Mouse (Mus musculus) urinary bladder, adult 2 months (tissue): ENCODE results near the gene Ppfibp1. TPM values are rescaled to one million over a fixed set of nuclear protein-coding genes. Genes with fewer than 3 reads are reported as not detected.

Source experiments
- DNase-seq: peaks from one replicate; pipeline ENCODE4 v3.0.0; 2022; ENCODE audit warnings: low spot score
- polyA plus RNA-seq: library from polyadenylated mRNA; depleted of rRNA; stranded (reverse); fragments of >200 nt; gene quantifications from 2 replicates; pipeline ENCODE4 v1.2.3, GENCODE M21; 2012; rRNA removed

Ppfibp1 gene
- polyA plus RNA-seq, 1 experiment = 64.0 TPM

DNA sequence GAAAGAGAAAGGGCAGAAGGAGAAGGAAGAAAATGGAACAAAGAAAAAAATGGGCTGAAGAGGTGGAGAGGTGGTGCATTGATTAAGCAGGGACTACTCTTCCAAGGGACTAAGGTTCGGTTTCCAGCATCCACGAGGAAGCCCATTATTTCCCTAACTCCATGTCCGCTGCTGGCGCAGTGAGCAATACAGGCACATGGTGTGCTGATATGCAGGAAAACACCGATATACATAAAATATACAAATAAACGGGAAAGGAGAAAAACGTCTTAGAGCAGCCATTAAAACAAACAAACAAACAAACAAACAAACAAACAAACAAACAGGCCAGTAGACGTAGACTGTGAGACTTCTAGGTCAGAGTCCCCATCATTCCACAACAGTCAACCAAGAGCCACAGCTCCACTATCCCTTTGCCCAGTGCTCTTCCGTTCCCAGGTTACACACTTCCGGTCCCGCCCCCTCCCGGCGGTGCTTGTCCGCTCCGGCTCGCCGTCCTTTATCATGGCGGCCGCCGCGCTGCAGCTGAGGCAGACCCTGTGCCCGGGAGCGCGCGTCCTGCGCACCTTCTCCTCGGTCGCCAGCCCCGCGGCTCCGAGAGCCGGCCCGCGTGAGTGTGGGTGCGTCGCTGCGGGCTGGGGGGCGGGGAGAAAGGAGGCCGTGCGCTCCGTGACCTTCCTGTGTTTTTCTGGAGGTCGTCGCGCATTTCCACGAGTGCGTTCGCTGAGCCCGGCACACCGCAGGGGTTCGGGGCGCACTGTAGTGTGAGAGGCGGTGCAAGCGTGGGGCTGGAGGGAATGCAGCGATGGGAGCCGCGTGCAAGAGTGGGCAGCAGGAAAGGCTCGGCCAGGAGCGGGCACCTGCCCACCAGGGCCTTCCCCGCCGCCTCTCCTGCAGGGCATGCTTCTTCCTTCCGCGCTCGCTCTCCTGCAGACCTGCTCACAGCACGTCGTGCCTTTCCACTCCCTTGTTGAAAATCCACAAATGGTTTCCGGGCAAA, 154.3 kb downstream of the Ppfibp1 start, which contains the start of gene Mrps35:
Gene Mrps35 (plus strand): TSS at position 474 of the 1,000 bp plus-strand sequence.
- DNase-seq = peak; percentile 81

DNA sequence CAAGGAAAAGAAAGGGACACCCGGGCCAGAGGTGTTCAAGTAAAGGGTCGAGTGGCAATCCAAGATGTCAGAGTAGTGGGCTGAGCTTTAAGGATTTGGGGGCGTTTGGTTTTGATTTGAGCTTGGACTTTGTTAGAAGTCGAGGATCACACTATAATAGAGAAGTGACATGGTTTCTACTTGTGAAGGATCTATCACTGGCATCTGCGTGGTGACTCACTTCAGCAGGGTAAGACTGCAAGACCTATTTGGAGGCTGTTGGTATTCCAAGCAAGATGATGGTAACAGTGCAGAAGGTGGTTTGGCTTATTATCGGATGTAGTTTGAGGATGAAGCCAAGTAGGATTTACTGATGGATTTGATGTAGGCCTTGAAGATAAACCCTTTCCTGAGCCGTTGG, 155.3 kb downstream of the Ppfibp1 start:
- no peak for DNase-seq

- no peak for DNase-seq
Observed at GRCm38 (mm10) chr6:147049239-147049805, 161.0 kb downstream of the Ppfibp1 start.

DNA sequence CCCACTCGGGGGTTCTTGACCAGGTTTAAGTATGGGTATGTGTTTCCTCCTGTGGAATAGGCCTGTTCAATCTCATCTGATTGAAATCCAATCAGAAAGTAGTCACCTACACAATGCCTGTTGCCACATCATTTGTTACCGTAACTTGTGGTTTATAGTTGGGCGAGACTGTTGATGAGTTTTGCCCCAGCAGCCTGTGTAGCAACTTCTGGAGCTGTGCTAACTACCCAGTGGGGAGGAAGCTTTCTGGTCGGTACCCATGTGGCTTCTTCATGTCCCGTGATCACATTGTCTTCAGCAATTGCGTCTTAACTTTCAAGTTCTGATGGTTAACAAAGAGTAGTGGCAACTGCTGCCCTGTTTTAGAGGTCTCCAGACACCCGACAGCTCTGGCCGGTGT, 163.4 kb downstream of the Ppfibp1 start:
- DNase-seq = no peak

DNA sequence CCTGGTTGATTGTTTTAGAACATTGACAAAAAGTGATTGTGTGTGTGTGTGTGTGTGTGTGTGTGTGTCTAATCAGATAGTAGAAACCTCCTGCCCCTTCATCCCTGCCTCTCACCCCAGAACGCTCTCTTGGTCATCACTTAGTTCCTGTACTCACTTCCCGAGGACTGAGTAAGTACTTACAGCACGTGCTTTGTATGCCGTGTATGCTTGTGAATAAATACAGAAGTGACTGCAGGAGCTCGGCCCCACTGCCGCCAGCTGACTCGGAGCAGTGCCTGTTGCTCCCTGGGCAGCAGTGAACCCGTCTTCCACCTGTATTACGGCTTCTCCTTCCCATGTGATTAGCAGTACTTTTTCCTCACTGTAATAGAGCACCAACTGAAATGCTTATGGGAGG, 164.2 kb downstream of the Ppfibp1 start:
- no peak for DNase-seq

- DNase-seq = no peak
Observed at GRCm38 (mm10) chr6:147053785-147054646, 165.7 kb downstream of the Ppfibp1 start.

DNA sequence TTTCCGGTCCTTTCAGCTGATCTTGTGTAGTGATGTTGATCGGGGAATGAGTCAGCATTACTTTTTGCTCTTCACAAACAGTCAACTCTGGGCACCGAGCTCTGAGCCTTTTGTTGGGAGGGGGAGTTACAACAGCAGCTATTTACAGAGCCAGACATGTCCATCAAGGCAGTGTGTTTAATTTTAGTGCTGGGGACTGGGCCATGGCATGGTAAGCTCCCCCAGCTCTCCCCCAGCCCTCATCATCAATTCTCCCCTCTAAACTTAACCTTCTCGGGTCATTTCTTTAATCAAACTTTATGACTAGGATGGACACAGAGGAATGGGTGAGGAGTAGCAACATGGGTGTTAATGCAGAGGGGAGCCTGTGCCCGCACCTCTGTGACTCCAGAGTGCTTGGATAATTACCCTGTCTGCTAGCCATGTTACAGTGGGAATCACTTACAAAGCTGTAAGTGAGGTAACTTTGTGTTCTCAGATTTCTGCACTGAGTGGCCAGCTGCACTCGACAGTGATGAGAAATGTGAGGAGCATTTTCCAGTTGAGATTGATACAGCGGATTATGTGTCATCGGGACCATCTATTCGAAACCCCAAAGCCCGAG, 167.2 kb downstream of the Ppfibp1 start:
- no peak for DNase-seq

DNA sequence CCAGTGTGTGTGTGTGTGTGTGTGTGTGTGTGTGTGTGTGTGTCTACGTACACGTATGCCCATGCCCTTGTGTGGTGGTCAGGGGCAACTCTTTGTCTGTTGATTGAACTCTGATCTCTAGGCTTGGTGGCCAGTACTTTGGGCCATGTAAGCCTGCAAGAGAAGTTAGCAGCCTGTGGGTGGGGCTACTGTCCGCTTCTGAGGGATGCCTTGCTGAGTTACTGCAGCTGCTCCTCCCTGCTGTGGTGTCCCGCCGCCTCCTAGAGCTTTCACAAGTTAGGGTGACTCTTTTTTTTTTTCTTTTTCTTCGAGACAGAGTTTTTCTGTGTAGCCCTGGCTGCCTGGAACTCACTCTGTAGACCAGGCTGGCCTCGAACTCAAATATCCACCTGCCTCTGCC, 171.0 kb downstream of the Ppfibp1 start:
- DNase-seq = no peak

- no peak for DNase-seq
Observed at GRCm38 (mm10) chr6:147061630-147062029, 173.3 kb downstream of the Ppfibp1 start.

- DNase-seq = no peak
Observed at GRCm38 (mm10) chr6:147062034-147062433, 173.7 kb downstream of the Ppfibp1 start.

DNA sequence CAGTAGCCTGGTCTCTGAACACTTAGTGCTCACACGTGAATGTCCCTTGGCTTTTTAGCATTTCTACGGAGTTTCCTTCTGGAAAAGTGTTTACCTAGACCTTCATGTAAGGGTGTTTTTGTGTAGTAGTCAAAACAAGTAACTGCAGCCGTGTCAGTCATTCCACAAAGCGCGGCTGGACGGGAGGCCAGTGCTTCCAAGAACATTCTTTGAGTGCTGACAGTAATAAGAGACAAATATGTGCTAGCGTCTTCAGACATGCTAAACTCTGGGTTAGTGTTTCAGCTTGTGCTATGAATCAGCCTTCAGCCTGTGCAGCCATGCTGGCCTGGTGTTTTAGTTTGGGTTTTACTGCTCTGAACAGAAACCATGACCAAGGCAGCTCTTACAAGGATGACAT, 174.4 kb downstream of the Ppfibp1 start:
- DNase-seq = no peak

DNA sequence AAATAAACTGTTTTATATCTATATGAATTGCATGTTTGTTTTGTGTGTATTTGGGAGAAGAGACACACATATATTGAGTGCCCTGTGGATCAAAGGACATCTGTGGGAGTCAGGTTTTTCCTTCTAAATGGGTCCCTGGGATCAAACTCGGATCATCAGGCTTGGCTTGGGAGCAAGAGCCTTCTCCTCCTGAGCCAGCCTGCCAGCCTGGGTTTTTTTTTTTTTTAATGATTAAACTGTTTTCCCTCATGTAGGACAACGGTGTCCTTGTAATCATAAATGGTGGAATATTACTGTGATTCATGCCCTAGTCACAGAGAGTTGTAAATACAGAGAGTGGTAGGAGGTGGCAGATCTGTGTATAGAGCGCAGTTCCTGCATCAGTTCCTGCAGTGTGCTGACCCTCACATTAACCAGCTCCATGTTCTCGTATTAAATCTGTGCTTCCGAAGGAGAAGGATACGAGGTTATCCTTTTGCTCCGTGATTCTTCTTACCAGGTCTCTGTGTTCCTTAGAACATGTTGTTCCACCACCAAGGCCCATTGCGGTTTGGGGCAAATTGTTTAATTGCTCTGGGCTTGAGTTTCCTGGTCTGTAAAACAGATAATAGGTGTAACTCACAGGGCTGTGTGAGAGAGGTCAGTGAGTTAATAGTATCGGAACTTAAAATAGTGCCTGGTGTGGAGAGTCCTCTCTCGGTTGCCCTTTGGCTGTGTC, 176.1 kb downstream of the Ppfibp1 start:
- no peak for DNase-seq

DNA sequence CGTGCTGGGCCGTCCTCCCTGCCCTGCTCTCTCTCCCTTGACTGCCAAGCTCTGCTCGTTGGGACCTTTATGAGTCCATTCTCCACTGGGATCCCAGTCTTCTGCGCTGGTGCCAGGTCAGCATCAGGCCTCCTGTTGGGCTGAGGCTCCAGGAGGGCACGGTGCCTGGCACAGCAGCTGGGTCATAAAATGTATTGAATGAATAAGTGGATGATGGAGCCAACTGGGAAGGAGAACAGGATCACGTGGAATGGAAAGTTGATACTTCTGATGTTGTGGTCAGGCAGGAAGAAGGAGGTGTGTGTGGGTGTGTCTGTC, 176.6 kb downstream of the Ppfibp1 start:
- DNase-seq = no peak

GRCm38 (mm10) chr6:147075808-147076387, 187.6 kb downstream of the Ppfibp1 start:
- DNase-seq = no peak

GRCm38 (mm10) chr6:147076878-147077277, 188.6 kb downstream of the Ppfibp1 start:
- no peak for DNase-seq

DNA sequence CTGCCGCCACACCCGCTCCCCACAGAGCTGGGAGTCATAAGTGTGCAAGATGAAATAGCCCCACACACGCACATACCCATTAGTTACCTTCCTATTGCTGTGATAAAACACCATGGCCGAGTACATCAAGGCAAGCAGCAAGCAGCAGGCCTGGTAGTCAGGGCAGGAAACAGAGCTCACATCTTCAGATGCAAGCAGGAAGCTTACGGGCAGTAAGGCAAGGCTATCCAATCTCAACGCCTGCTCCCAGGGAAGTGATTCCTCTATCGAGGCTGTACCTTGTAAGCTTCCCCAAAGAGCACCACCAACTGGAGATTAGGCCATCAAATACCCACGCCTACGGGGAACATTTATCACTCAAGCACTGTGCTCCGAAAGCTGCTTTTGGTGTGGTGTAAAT, 191.6 kb downstream of the Ppfibp1 start:
- no peak for DNase-seq

Other genes starting within 250 kb of the Ppfibp1 start
- gene Med21, start 245.9 kb upstream of the Ppfibp1 start, polyA plus RNA-seq = 77.1 and 98.5 TPM in 2 replicates
- gene Tm7sf3, start 245.7 kb upstream of the Ppfibp1 start, polyA plus RNA-seq = 19.6 and 29.0 TPM in 2 replicates
- 14.2 and 15.7 TPM in 2 replicates for gene Stk38l, start 163.5 kb upstream of the Ppfibp1 start, polyA plus RNA-seq
- 28.4 and 28.6 TPM in 2 replicates for gene Arntl2, start 92.4 kb upstream of the Ppfibp1 start, polyA plus RNA-seq
- gene Smco2, start 38.4 kb upstream of the Ppfibp1 start, polyA plus RNA-seq = not detected in 2 replicates
- not detected in 2 replicates for gene 1700034J05Rik, start 65.9 kb downstream of the Ppfibp1 start, polyA plus RNA-seq
- 1.2 and 1.3 TPM in 2 replicates for gene Rep15, start 144.1 kb downstream of the Ppfibp1 start, polyA plus RNA-seq
- 51.2 and 58.6 TPM in 2 replicates for gene Mrps35, start 154.3 kb downstream of the Ppfibp1 start, polyA plus RNA-seq
- gene Mansc4, start 198.5 kb downstream of the Ppfibp1 start, polyA plus RNA-seq = 4.3 and 4.7 TPM in 2 replicates
- gene Klhl42, start 202.9 kb downstream of the Ppfibp1 start, polyA plus RNA-seq = 18.4 and 21.9 TPM in 2 replicates